Mouse (Mus musculus) lung, embryonic 15.5 days (tissue): ENCODE results near the gene Sstr5. TPM values are rescaled to one million over a fixed set of nuclear protein-coding genes. Genes with fewer than 3 reads are reported as not detected.

Experiments used
- ATAC-seq: fragments of 200-750 bp; cut with Nextera tagmentation; 2 replicates; pipeline ENCODE4 v1.8.0; 2017; ENCODE audit warnings: moderate number of reproducible peaks, borderline replicate concordance; ENCODE audit not compliant: low FRiP score, low TSS enrichment; ENCODE audit errors: extremely low read depth
- H3K27ac ChIP-seq: fragments of 300-500 bp; sonication (generic); 2 replicates; pipeline ENCODE4 v1.5.1; 2015; ENCODE audit warnings: moderate library complexity, mild to moderate bottlenecking, inconsistent platforms
- H3K27me3 ChIP-seq: fragments of 300-500 bp; sonication (generic); 2 replicates; pipeline ENCODE4 v1.6.1; 2015; ENCODE audit warnings: inconsistent platforms
- H3K36me3 ChIP-seq: fragments of 300-500 bp; sonication (generic); 2 replicates; pipeline ENCODE4 v1.6.1; 2015; ENCODE audit warnings: inconsistent platforms
- H3K4me1 ChIP-seq: fragments of 300-500 bp; sonication (generic); 2 replicates; pipeline ENCODE4 v1.6.1; 2015; ENCODE audit warnings: inconsistent platforms
- H3K4me2 ChIP-seq: fragments of 300-500 bp; sonication (generic); 2 replicates; pipeline ENCODE4 v1.6.1; 2015; ENCODE audit warnings: inconsistent platforms, mild to moderate bottlenecking, moderate library complexity
- H3K4me3 ChIP-seq: fragments of 300-500 bp; sonication (generic); 2 replicates; pipeline ENCODE4 v1.5.1; 2015; ENCODE audit warnings: mild to moderate bottlenecking, inconsistent platforms
- H3K9ac ChIP-seq: fragments of 300-500 bp; sonication (generic); 2 replicates; pipeline ENCODE4 v1.6.1; 2015; ENCODE audit warnings: inconsistent platforms
- H3K9me3 ChIP-seq: fragments of 300-500 bp; sonication (generic); 2 replicates; pipeline ENCODE4 v1.6.1; 2016; ENCODE audit warnings: inconsistent platforms
- whole genome bisulfite sequencing: fragments of 180-500 bp; shearing (Covaris S2); methylation state at CpG from one replicate; pipeline ENCODE4 v1.1.7; 2015; 5-methylcytosine and 5-hydroxymethylcytosine counted together
- polyA plus RNA-seq: library from polyadenylated mRNA; unstranded; fragments of >200 nt; fragmentation: Nextera tagmentation; extraction: Ambion mirVana; gene quantifications from 2 replicates; pipeline ENCODE4 v1.2.1, GENCODE M21; 2015

Sstr5 gene
- polyA plus RNA-seq, 1 experiment from 2014 or later, result 0.09 TPM

GRCm38 (mm10) chr17:25445841-25446240, 51.2 kb downstream of the Sstr5 start:
- H3K9ac ChIP-seq, result no peak overlapping the region
- H3K4me3 ChIP-seq, result no peak overlapping the region
- no peak overlapping the region for H3K27ac ChIP-seq
- no peaks in the 10 kb centered on the region for H3K27me3 ChIP-seq
- no peak for ATAC-seq
- no peaks in the 10 kb centered on the region; the same call in 1 of the 2 replicates for H3K4me1 ChIP-seq
- H3K9me3 ChIP-seq, result no peaks in the 10 kb centered on the region
- WGBS, result 83% methylated on average over 3 of the region's 3 CpGs
- H3K36me3 ChIP-seq, result no peaks in the 10 kb centered on the region
- no peak overlapping the region for H3K4me2 ChIP-seq

- ATAC-seq, result no peak
- H3K4me3 ChIP-seq, result no peak overlapping the region
- 38% methylated on average over 4 of the region's 4 CpGs for WGBS
Observed at GRCm38 (mm10) chr17:25445074-25445473, 52.0 kb downstream of the Sstr5 start.

GRCm38 (mm10) chr17:25442889-25443288, 54.2 kb downstream of the Sstr5 start:
- H3K9ac ChIP-seq, result no peak overlapping the region
- no peak overlapping the region for H3K4me2 ChIP-seq
- H3K27ac ChIP-seq, result no peak overlapping the region
- no peaks in the 10 kb centered on the region for H3K36me3 ChIP-seq
- no peak for ATAC-seq
- H3K27me3 ChIP-seq, result no peaks in the 10 kb centered on the region
- no peak overlapping the region for H3K4me3 ChIP-seq
- 38% methylated on average over 3 of the region's 3 CpGs for WGBS
- H3K9me3 ChIP-seq, result no peaks in the 10 kb centered on the region
- H3K4me1 ChIP-seq, result no peaks in the 10 kb centered on the region

More at GRCm38 (mm10) chr17:25445074-25445473, 52.0 kb downstream of the Sstr5 start:
- Histone ChIP-seq H3K9ac (no peak overlapping the region), H3K27me3 (no peaks in the 10 kb centered on the region), H3K9me3 (no peaks in the 10 kb centered on the region), H3K4me1 (no peaks in the 10 kb centered on the region; the same call in 1 of the 2 replicates), H3K36me3 (no peaks in the 10 kb centered on the region), H3K27ac (no peak overlapping the region), H3K4me2 (no peak overlapping the region)

GRCm38 (mm10) chr17:25441417-25441816, 55.7 kb downstream of the Sstr5 start:
- Histone ChIP-seq H3K27me3 (no peaks in the 10 kb centered on the region), H3K9me3 (no peaks in the 10 kb centered on the region), H3K9ac (no peak overlapping the region), H3K4me2 (no peak overlapping the region), H3K4me1 (no peaks in the 10 kb centered on the region), H3K4me3 (no peak overlapping the region), H3K27ac (no peak overlapping the region), H3K36me3 (no peaks in the 10 kb centered on the region)
- no peak for ATAC-seq
- 59% methylated on average over 6 of the region's 6 CpGs for WGBS

Other genes starting within 250 kb of the Sstr5 start
- 0.91 and 1.2 TPM in 2 replicates for gene Baiap3, start 240.9 kb downstream of the Sstr5 start, polyA plus RNA-seq
- 698 TPM in 2 replicates for gene Ube2i, start 222.7 kb downstream of the Sstr5 start, polyA plus RNA-seq
- gene Prss34, start 198.9 kb downstream of the Sstr5 start, polyA plus RNA-seq, result 0.80 and 1.3 TPM in 2 replicates
- not detected in 2 replicates for gene Prss28, start 188.6 kb downstream of the Sstr5 start, polyA plus RNA-seq
- gene Prss29, start 178.6 kb downstream of the Sstr5 start, polyA plus RNA-seq, result not detected in 2 replicates
- gene Tpsab1, start 151.7 kb downstream of the Sstr5 start, polyA plus RNA-seq, result 0.19 and 0.24 TPM in 2 replicates
- 3.6 and 5.7 TPM in 2 replicates for gene Tpsb2, start 131.0 kb downstream of the Sstr5 start, polyA plus RNA-seq
- gene Tpsg1, start 128.0 kb downstream of the Sstr5 start, polyA plus RNA-seq, result 0.46 and 0.76 TPM in 2 replicates
- 2.5 and 2.6 TPM in 2 replicates for gene Cacna1h, start 63.5 kb downstream of the Sstr5 start, polyA plus RNA-seq
- 2.6 and 3.0 TPM in 2 replicates for gene Tekt4, start 42.7 kb downstream of the Sstr5 start, polyA plus RNA-seq
- gene Sox8, start 73.4 kb upstream of the Sstr5 start, polyA plus RNA-seq, result 0.35 and 0.76 TPM in 2 replicates
- gene Lmf1, start 81.8 kb upstream of the Sstr5 start, polyA plus RNA-seq, result 25.7 and 26.7 TPM in 2 replicates
- 2.3 and 3.0 TPM in 2 replicates for gene Gng13, start 219.9 kb upstream of the Sstr5 start, polyA plus RNA-seq
- gene Chtf18, start 230.1 kb upstream of the Sstr5 start, polyA plus RNA-seq, result 36.7 and 42.0 TPM in 2 replicates
- 24.5 and 24.7 TPM in 2 replicates for gene Rpusd1, start 230.4 kb upstream of the Sstr5 start, polyA plus RNA-seq
- gene Mslnl, start 238.8 kb upstream of the Sstr5 start, polyA plus RNA-seq, result 0.44 and 0.71 TPM in 2 replicates